Mouse (Mus musculus): ENCODE data around the gene 9530002B09Rik. TPM values are rescaled to one million over a fixed set of nuclear protein-coding genes. Genes with fewer than 3 reads are reported as not detected.

The 9530002B09Rik gene
- polyA plus RNA-seq (2012; rRNA removed), result not detected in 2 replicates

DNA sequence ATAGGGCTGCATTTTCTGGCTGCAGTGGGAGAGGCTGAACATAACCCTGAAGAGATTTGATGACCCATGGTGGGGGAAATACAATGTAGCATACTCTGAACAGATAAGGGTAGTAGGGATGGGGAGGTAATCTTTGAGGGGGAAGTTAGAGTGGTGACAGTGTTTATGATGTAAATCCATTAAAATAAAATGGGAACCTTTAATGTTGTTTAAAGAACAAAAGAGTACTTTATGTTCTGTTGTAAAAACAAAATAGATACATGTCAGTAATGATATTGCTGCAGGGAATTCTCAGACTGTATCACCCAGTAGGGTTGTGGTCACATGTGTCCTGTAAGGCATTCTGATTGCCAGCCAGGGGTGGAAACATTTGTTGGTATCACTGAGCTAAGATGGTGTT, at the start of gene 9530002B09Rik:
Gene 9530002B09Rik, plus strand, starts transcription at position 301 of the 400 bp plus-strand sequence.
- TF ChIP-seq POLR2A (IDR thresholded peaks at IDR 0.05; ENCODE audit: borderline replicate concordance, extremely low read depth, insufficient read depth, insufficient read length, poor library complexity, severe bottlenecking), result no peak
- no peak for TF ChIP-seq CTCF (IDR thresholded peaks at IDR 0.05; ENCODE audit: borderline replicate concordance, extremely low read depth, insufficient read depth, insufficient read length)
- no peak for DNase-seq (ENCODE audit: low read depth)

Other genes with a start within 250 kb of the 9530002B09Rik start
- gene Ppt1, start 147.0 kb downstream of the 9530002B09Rik start, polyA plus RNA-seq (2012; rRNA removed), result 58.2 and 61.9 TPM in 2 replicates
- 62.8 and 106 TPM in 2 replicates for gene Cap1, start 196.8 kb downstream of the 9530002B09Rik start, polyA plus RNA-seq (2012; rRNA removed)